Mouse (Mus musculus) ES-E14 (cell line): ENCODE measurements around the gene Smdt1.

Source experiments
- ZC3H11A ChIP-seq: IDR thresholded peaks from 2 replicates; pipeline ENCODE4 v1.6.1; 2012; ENCODE audit warnings: low read depth, mild to moderate bottlenecking, inconsistent platforms, low read length, borderline replicate concordance
- ZNF384 ChIP-seq: IDR thresholded peaks from 2 replicates; pipeline ENCODE4 v1.6.1; 2012; ENCODE audit warnings: low read depth, low read length, inconsistent platforms

DNA sequence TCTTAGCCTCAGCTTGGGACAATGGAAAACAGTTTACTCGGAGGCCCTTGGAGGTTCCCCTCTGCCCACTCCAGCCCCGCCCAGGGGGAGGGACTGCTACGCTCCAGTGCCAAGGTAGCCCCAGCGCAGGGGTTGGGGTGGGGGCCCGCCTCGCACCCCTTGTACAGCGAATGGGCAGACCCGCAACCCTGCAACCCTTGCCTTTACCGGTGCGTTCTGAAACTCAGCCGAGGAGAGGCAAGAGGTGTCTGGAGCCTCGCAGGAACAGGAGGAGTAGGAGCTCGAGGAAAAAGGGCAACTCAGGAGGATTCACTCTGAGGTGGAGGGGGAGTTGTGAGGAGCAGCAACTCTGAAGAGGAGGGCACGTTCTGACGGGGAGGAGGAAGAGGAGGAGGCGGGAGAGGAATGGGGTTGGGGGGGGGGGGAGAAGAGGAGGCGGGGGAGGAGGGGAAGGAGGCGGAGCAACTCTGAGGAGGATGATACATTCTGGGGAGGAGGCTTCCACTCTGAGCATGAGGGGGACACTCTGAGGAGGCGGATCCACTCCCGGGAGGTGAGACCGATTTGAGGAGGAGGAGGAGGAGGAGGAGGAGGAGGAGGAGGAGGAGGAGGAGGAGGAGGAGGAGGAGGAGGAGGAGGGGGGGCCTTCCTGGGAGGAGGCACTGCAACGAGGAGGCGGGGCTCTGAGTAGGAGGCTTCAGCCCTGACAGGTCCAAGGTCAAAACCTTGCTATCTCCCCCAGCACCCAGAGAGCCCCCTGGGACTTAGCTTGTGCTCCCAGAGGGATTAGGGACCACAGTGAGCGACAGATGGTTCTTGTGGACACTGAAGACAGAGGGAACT, 41.3 kb downstream of the Smdt1 start, which contains the start of gene Cyp2d22:
- no peak for TF ChIP-seq ZNF384
- no peak for TF ChIP-seq ZC3H11A
